Mouse (Mus musculus) neural tube, embryonic 11.5 days (tissue): ENCODE measurements around the gene Phf7. TPM values are rescaled to one million over a fixed set of nuclear protein-coding genes. Genes with fewer than 3 reads are reported as not detected.

ENCODE experiments used
- polyA plus RNA-seq: library from polyadenylated mRNA; unstranded; fragments of >200 nt; fragmentation: Nextera tagmentation; extraction: Ambion mirVana; gene quantifications from 2 replicates; pipeline ENCODE4 v1.2.1, GENCODE M21; 2014

The Phf7 gene
- polyA plus RNA-seq, 1 experiment from 2014 or later, result 12.7 TPM

Other genes starting within 250 kb of the Phf7 start
- gene Glt8d1, start 249.9 kb downstream of the Phf7 start, polyA plus RNA-seq, result 54.9 and 59.2 TPM in 2 replicates
- gene Spcs1, start 249.6 kb downstream of the Phf7 start, polyA plus RNA-seq, result 260 and 262 TPM in 2 replicates
- gene Pbrm1, start 232.2 kb downstream of the Phf7 start, polyA plus RNA-seq, result 120 and 122 TPM in 2 replicates
- gene Gnl3, start 232.2 kb downstream of the Phf7 start, polyA plus RNA-seq, result 101 and 107 TPM in 2 replicates
- 58.9 and 62.5 TPM in 2 replicates for gene Smim4, start 122.4 kb downstream of the Phf7 start, polyA plus RNA-seq
- gene Nt5dc2, start 120.3 kb downstream of the Phf7 start, polyA plus RNA-seq, result 537 and 588 TPM in 2 replicates
- 18.7 and 23.8 TPM in 2 replicates for gene Stab1, start 82.7 kb downstream of the Phf7 start, polyA plus RNA-seq
- gene Tnnc1, start 43.0 kb downstream of the Phf7 start, polyA plus RNA-seq, result 63.0 and 83.2 TPM in 2 replicates
- gene Nisch, start 34.4 kb downstream of the Phf7 start, polyA plus RNA-seq, result 322 and 326 TPM in 2 replicates
- 0.21 and 0.50 TPM in 2 replicates for gene Sema3g, start 33.5 kb downstream of the Phf7 start, polyA plus RNA-seq
- gene Bap1, start 133 bp upstream of the Phf7 start, polyA plus RNA-seq, result 113 and 125 TPM in 2 replicates
- 5.9 and 7.6 TPM in 2 replicates for gene Dnah1, start 72.6 kb upstream of the Phf7 start, polyA plus RNA-seq
- 51.0 and 52.0 TPM in 2 replicates for gene Capn7, start 85.3 kb upstream of the Phf7 start, polyA plus RNA-seq
- 17.2 and 20.1 TPM in 2 replicates for gene Sh3bp5, start 184.8 kb upstream of the Phf7 start, polyA plus RNA-seq
- gene Eaf1, start 243.1 kb upstream of the Phf7 start, polyA plus RNA-seq, result 21.8 and 22.5 TPM in 2 replicates
- gene Mettl6, start 243.7 kb upstream of the Phf7 start, polyA plus RNA-seq, result 78.9 and 85.6 TPM in 2 replicates